Mouse (Mus musculus): ENCODE data around the gene Fzd9. TPM values are rescaled to one million over a fixed set of nuclear protein-coding genes. Genes with fewer than 3 reads are reported as not detected.

Gene Fzd9
- 10 to 100 TPM; 22.0 to 44.3 (median 33.9) TPM for total RNA-seq (2022)

GRCm38 (mm10) chr5:135251079-135251454, at the start of gene Fzd9:
Gene Fzd9 (minus strand): TSS chr5:135251230.
- DNase-seq (ENCODE audit: low spot score in 2 of 2) = peak; percentile 77 to 78

GRCm38 (mm10) chr5:135292001-135292400, 41.0 kb upstream of the Fzd9 start:
- DNase-seq (ENCODE audit: low spot score in 2 of 2) = no peak

- no peak for DNase-seq (ENCODE audit: low spot score in 2 of 2)
Observed at GRCm38 (mm10) chr5:135291193-135291592, 40.2 kb upstream of the Fzd9 start.

GRCm38 (mm10) chr5:135290703-135291102, 39.7 kb upstream of the Fzd9 start:
- no peak for DNase-seq (ENCODE audit: low spot score in 2 of 2)

- DNase-seq (ENCODE audit: low spot score in 2 of 2) = no peak
Observed at GRCm38 (mm10) chr5:135286926-135287325, 35.9 kb upstream of the Fzd9 start.

GRCm38 (mm10) chr5:135286185-135286584, 35.2 kb upstream of the Fzd9 start:
- DNase-seq (ENCODE audit: low spot score in 2 of 2) = peak; percentile 46 to 64

- DNase-seq (ENCODE audit: low spot score in 2 of 2) = no peak
Observed at GRCm38 (mm10) chr5:135285211-135285610, 34.2 kb upstream of the Fzd9 start.

GRCm38 (mm10) chr5:135280226-135280625, 29.2 kb upstream of the Fzd9 start:
- no peak for DNase-seq (ENCODE audit: low spot score in 2 of 2)

GRCm38 (mm10) chr5:135276597-135276996, 25.6 kb upstream of the Fzd9 start:
- DNase-seq (ENCODE audit: low spot score in 2 of 2) = no peak

- DNase-seq (ENCODE audit: low spot score in 2 of 2) = no peak
Observed at GRCm38 (mm10) chr5:135274663-135275396, 23.8 kb upstream of the Fzd9 start.

- peak in 1 of 2 experiments; percentile 49 for DNase-seq (ENCODE audit: low spot score in 2 of 2)
Observed at GRCm38 (mm10) chr5:135271563-135272165, 20.6 kb upstream of the Fzd9 start.

- DNase-seq (ENCODE audit: low spot score in 2 of 2) = no peak
Observed at GRCm38 (mm10) chr5:135270361-135270760, 19.3 kb upstream of the Fzd9 start.

GRCm38 (mm10) chr5:135269451-135269850, 18.4 kb upstream of the Fzd9 start:
- peak in 1 of 2 experiments; percentile 51 for DNase-seq (ENCODE audit: low spot score in 2 of 2)

GRCm38 (mm10) chr5:135264548-135264947, 13.5 kb upstream of the Fzd9 start:
- DNase-seq (ENCODE audit: low spot score in 2 of 2) = no peak

- DNase-seq (ENCODE audit: low spot score in 2 of 2) = no peak
Observed at GRCm38 (mm10) chr5:135263866-135264503, 13.0 kb upstream of the Fzd9 start.

- no peak for DNase-seq (ENCODE audit: low spot score in 2 of 2)
Observed at GRCm38 (mm10) chr5:135258280-135259150, 7.5 kb upstream of the Fzd9 start.

GRCm38 (mm10) chr5:135257559-135257958, 6.5 kb upstream of the Fzd9 start:
- DNase-seq (ENCODE audit: low spot score in 2 of 2) = no peak

- DNase-seq (ENCODE audit: low spot score in 2 of 2) = no peak
Observed at GRCm38 (mm10) chr5:135256166-135256565, 5.1 kb upstream of the Fzd9 start.

GRCm38 (mm10) chr5:135253741-135254401, 2.8 kb upstream of the Fzd9 start:
- DNase-seq (ENCODE audit: low spot score in 2 of 2) = no peak

GRCm38 (mm10) chr5:135250186-135251078, 598 bp downstream of the Fzd9 start:
- DNase-seq (ENCODE audit: low spot score in 2 of 2) = no peak

All from gastrocnemius, adult 8-10 months (tissue).